Mouse (Mus musculus) erythroblast, embryonic 14.5 days (primary cell): ENCODE data around the gene Dppa5a.

Experiments used
- GATA1 ChIP-seq: IDR thresholded peaks from 2 replicates; pipeline ENCODE4 v1.6.1; 2012; ENCODE audit warnings: low read length, inconsistent platforms, mixed read lengths
- TAL1 ChIP-seq: IDR thresholded peaks from 3 replicates; pipeline ENCODE4 v1.6.1; 2012; ENCODE audit warnings: low read length, inconsistent platforms, mixed read lengths

DNA sequence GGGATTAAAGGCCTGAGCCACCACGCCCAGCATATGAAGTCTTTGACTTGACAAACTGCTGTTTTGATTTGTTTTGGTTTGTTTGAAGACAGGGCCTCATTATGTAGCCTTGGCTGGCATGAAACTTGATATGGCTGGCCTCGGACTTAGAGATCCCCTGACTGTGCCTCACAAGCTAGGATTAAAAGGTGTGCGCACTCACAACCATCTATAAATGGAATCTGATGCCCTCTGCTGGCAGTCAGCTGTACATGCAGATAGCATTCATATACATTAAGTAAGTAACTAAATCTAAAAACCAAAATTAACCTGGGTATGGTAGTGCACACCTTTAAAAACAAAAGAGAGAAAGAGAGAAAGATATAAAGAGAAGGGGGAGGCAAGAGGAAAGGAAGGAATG is 17.9 kb upstream of the Dppa5a start:
- no peak for TF ChIP-seq TAL1
- TF ChIP-seq GATA1: no peak
